Mouse (Mus musculus) kidney, postnatal 0 days (tissue): ENCODE measurements at regions not wholly inside any gene's neighbourhood (a gene's known extent, or its start where the extent isn't known, plus 50 kb on each side); places are given as distances from the start of the nearest gene placed in this dataset.

ENCODE experiments used
- ATAC-seq: fragments of 200-750 bp; cut with Nextera tagmentation; replicated peaks from 2 replicates; pipeline ENCODE4 v1.8.0; 2017; ENCODE audit warnings: low read depth, moderate number of reproducible peaks, moderate TSS enrichment, moderate library complexity; ENCODE audit not compliant: low FRiP score
- DNase-seq: peaks from one replicate; pipeline ENCODE4 v3.0.0-alpha.2; 2016; ENCODE audit warnings: low spot score
- H3K27ac ChIP-seq: fragments of 300-500 bp; sonication (generic); 2 replicates; pipeline ENCODE4 v1.5.1; 2014; ENCODE audit warnings: mild to moderate bottlenecking
- H3K27me3 ChIP-seq: fragments of 300-500 bp; sonication (generic); 2 replicates; pipeline ENCODE4 v1.6.1; 2014; ENCODE audit warnings: low read length, mixed read lengths; ENCODE audit not compliant: insufficient read depth
- H3K36me3 ChIP-seq: fragments of 300-500 bp; sonication (generic); 2 replicates; pipeline ENCODE4 v1.6.1; 2014; ENCODE audit warnings: low read length, mixed read lengths; ENCODE audit not compliant: insufficient read depth
- H3K4me1 ChIP-seq: fragments of 300-500 bp; sonication (generic); replicated peaks from 2 replicates; pipeline ENCODE4 v1.6.1; 2014; ENCODE audit warnings: antibody characterized with exemption, low read length, mixed read lengths; ENCODE audit not compliant: insufficient read depth
- H3K4me2 ChIP-seq: fragments of 300-500 bp; sonication (generic); 2 replicates; pipeline ENCODE4 v1.6.1; 2014; ENCODE audit warnings: mild to moderate bottlenecking, low read length, moderate library complexity, mixed read lengths
- H3K4me3 ChIP-seq: fragments of 300-500 bp; sonication (generic); replicated peaks from 2 replicates; pipeline ENCODE4 v1.5.1; 2014; ENCODE audit warnings: low read depth, low read length
- H3K9ac ChIP-seq: fragments of 300-500 bp; sonication (generic); 2 replicates; pipeline ENCODE4 v1.6.1; 2014; ENCODE audit warnings: low read depth, low read length
- H3K9me3 ChIP-seq: fragments of 300-500 bp; sonication (generic); replicated peaks from 2 replicates; pipeline ENCODE4 v1.6.1; 2016; ENCODE audit warnings: low read length, inconsistent platforms, mixed read lengths
- CTCF ChIP-seq: IDR thresholded peaks from 2 replicates; pipeline ENCODE4 v1.5.1; 2016; ENCODE audit warnings: antibody characterized with exemption, low read depth, mild to moderate bottlenecking, moderate library complexity
- WGBS: fragments of 180-500 bp; shearing (Covaris S2); extraction: QIAGEN DNeasy Blood & Tissue Kit; methylation state at CpG from one replicate; pipeline ENCODE4 v1.1.7; 2014; 5-methylcytosine and 5-hydroxymethylcytosine counted together

GRCm38 (mm10) chr1:149463930-149464329 is 497.2 kb downstream of the Pla2g4a start:
- H3K27ac ChIP-seq = no peak overlapping the region
- DNase-seq (no peak), ATAC-seq (no peak)
- no peak for TF ChIP-seq CTCF
- H3K9me3 ChIP-seq = no peaks in the 10 kb centered on the region
- H3K36me3 ChIP-seq = no peaks in the 10 kb centered on the region
- no peak overlapping the region for H3K4me3 ChIP-seq
- H3K4me1 ChIP-seq = no peaks in the 10 kb centered on the region
- H3K27me3 ChIP-seq = no peaks in the 10 kb centered on the region
- no peak overlapping the region for H3K9ac ChIP-seq
- no peak overlapping the region for H3K4me2 ChIP-seq

- Histone ChIP-seq H3K9me3 (no peaks in the 10 kb centered on the region), H3K9ac (no peak overlapping the region), H3K4me1 (no peaks in the 10 kb centered on the region), H3K4me3 (no peak overlapping the region), H3K27ac (no peak overlapping the region), H3K4me2 (no peak overlapping the region), H3K36me3 (no peaks in the 10 kb centered on the region), H3K27me3 (no peaks in the 10 kb centered on the region)
- ATAC-seq = no peak
- WGBS = 73% methylated on average over 2 of the region's 2 CpGs
- DNase-seq = no peak
- TF ChIP-seq CTCF = no peak
Observed at GRCm38 (mm10) chr1:149449801-149450493, 511.1 kb downstream of the Pla2g4a start.

GRCm38 (mm10) chr1:149448516-149448915 is 512.6 kb downstream of the Pla2g4a start:
- no peaks in the 10 kb centered on the region for H3K4me1 ChIP-seq
- 64% methylated on average over 5 of the region's 5 CpGs for WGBS
- H3K27me3 ChIP-seq = no peaks in the 10 kb centered on the region
- H3K27ac ChIP-seq = no peak overlapping the region
- no peak overlapping the region for H3K4me2 ChIP-seq
- DNase-seq (peak; percentile 4), ATAC-seq (no peak)
- no peak for TF ChIP-seq CTCF
- no peak overlapping the region for H3K9ac ChIP-seq
- H3K9me3 ChIP-seq = no peaks in the 10 kb centered on the region
- H3K4me3 ChIP-seq = no peak overlapping the region
- no peaks in the 10 kb centered on the region for H3K36me3 ChIP-seq

- H3K27me3 ChIP-seq = no peaks in the 10 kb centered on the region
- H3K9ac ChIP-seq = no peak overlapping the region
- H3K4me3 ChIP-seq = no peak overlapping the region
- 73% methylated on average over 1 of the region's 1 CpGs for WGBS
- no peak for TF ChIP-seq CTCF
- H3K36me3 ChIP-seq = no peaks in the 10 kb centered on the region
- no peak overlapping the region for H3K4me2 ChIP-seq
- H3K9me3 ChIP-seq = no peaks in the 10 kb centered on the region
- DNase-seq = no peak
- no peaks in the 10 kb centered on the region for H3K4me1 ChIP-seq
- no peak for ATAC-seq
- H3K27ac ChIP-seq = no peak overlapping the region
Observed at GRCm38 (mm10) chr1:149411009-149411408, 550.1 kb downstream of the Pla2g4a start.

GRCm38 (mm10) chr1:149405367-149405766 is 555.7 kb downstream of the Pla2g4a start:
- H3K27ac ChIP-seq = no peak overlapping the region
- no peaks in the 10 kb centered on the region for H3K27me3 ChIP-seq
- DNase-seq (no peak), ATAC-seq (no peak)
- 57% methylated on average over 1 of the region's 1 CpGs for WGBS
- no peaks in the 10 kb centered on the region for H3K9me3 ChIP-seq
- H3K36me3 ChIP-seq = no peaks in the 10 kb centered on the region
- H3K9ac ChIP-seq = no peak overlapping the region
- no peak overlapping the region for H3K4me3 ChIP-seq
- no peak overlapping the region for H3K4me2 ChIP-seq
- TF ChIP-seq CTCF = no peak
- no peaks in the 10 kb centered on the region for H3K4me1 ChIP-seq

- no peak for ATAC-seq
Observed at GRCm38 (mm10) chr1:149388706-149389105, 572.4 kb downstream of the Pla2g4a start.

More at GRCm38 (mm10) chr1:149388706-149389105, 572.4 kb downstream of the Pla2g4a start:
- Histone ChIP-seq H3K4me2 (no peak overlapping the region), H3K9ac (no peak overlapping the region), H3K4me1 (no peaks in the 10 kb centered on the region), H3K27me3 (no peaks in the 10 kb centered on the region), H3K27ac (no peak overlapping the region), H3K36me3 (no peaks in the 10 kb centered on the region), H3K9me3 (no peaks in the 10 kb centered on the region), H3K4me3 (no peak overlapping the region)
- 73% methylated on average over 3 of the region's 3 CpGs for WGBS
- TF ChIP-seq CTCF = no peak
- no peak for DNase-seq
